Mouse (Mus musculus) heart, postnatal 25 days (tissue): ENCODE measurements around the gene P2ry10b. TPM values are rescaled to one million over a fixed set of nuclear protein-coding genes. Genes with fewer than 3 reads are reported as not detected.

Experiments
- DNase-seq: peaks from one replicate; pipeline ENCODE4 v3.0.0; 2022; ENCODE audit warnings: low spot score
- intact Hi-C: fragments of 180-260 bp; cut with DNase I; formaldehyde crosslinking; loops from one replicate; pipeline ENCODE4 v1.15.1; 2025
- total RNA-seq, 2 experiments: library from RNA; stranded (reverse); gene quantifications; 2 replicates each; pipeline ENCODE4 v1.2.3; 2021

P2ry10b gene
- total RNA-seq: 1 to 10 TPM; 1.5 to 2.2 TPM

- DNase-seq: no peak
- intact Hi-C loops: loop anchor here (10.0 kb wide), 1 partner anchor 164 kb away; no protein-coding TSS in a partner anchor
Measured at GRCm38 (mm10) chrX:107148681-107149080, at the start of gene P2ry10b. TSS of gene P2ry10b (plus strand) at chrX:107148927.

- no peak for DNase-seq
- intact Hi-C loops: no loop called here
Measured at GRCm38 (mm10) chrX:107116333-107116732, 32.4 kb upstream of the P2ry10b start.

GRCm38 (mm10) chrX:107116987-107117386, 31.7 kb upstream of the P2ry10b start:
- DNase-seq: no peak
- intact Hi-C loops: no loop called here

GRCm38 (mm10) chrX:107143184-107143583, 5.5 kb upstream of the P2ry10b start:
- intact Hi-C loops: loop anchor here (10.0 kb wide), 1 partner anchor 158 kb away; no protein-coding TSS in a partner anchor
- DNase-seq: no peak

DNA sequence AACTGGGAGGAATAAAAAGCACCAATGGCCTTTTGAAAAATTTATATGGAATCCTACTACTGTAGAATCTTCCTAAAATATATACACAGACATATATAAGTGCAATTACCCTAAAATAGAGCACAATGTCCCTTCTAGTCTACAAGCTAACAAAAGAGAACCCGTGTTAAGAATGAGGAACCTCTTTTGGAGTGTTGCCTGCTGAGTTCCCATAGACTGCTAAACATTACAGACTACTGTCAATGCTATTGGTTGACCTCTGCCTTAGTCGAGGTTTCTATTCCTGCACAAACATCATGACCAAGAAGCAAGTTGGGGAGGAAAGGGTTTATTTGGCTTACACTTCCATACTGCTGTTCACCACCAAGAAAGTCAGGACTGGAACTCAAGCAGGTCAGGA, 4.8 kb upstream of the P2ry10b start:
- intact Hi-C loops: loop anchor here (10.0 kb wide), 1 partner anchor 159 kb away; no protein-coding TSS in a partner anchor
- DNase-seq: no peak

DNA sequence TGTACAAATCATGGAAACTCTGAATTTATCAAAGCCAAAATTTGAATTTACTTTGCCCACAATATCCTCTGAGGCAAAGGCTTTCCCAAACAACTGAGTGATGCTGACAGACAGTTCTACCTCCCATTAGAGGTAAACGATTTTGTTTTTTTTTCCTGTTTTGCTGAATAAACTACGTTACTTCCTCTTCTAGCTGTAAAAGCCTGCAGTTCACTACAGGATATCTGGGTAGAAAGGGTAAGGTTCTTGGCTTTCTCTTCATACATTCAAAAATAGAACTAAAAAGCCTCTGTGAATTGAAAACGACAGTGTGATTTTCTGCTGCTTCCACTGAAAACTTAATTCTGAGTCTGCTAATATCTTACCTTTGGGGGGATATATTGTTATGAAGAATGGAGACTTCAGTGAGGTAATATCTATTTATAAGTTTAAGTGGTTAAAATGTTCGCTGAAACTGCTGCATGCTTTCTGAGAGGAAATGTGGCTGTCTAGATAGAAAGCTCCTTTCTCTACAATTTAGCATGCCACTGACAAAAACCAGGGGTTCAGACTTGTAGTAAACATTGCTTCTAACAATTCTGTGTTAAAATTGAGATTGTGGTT, 765 bp downstream of the P2ry10b start:
- intact Hi-C loops: loop anchor here (10.0 kb wide), 1 partner anchor 165 kb away; no protein-coding TSS in a partner anchor
- DNase-seq: no peak

DNA sequence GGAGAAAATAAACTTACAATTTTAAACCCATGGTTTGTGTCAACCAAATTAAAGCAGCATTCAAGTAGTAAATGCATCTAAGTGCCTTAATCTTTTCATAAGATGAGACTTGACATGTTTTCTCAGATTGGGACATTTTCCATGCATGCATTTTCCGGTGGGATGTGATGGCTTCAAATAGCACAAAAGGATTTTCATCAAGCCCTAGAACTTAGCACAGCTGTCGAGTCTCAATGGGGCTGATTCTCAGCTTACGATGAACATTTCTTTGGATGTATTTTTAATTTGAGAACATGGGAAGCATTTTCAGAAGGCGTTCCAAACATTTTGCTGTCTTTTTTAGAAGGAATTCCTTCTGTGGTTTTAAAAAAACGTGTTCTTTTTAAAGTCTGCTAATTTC, 1.3 kb downstream of the P2ry10b start:
- DNase-seq: no peak
- intact Hi-C loops: no loop called here

DNA sequence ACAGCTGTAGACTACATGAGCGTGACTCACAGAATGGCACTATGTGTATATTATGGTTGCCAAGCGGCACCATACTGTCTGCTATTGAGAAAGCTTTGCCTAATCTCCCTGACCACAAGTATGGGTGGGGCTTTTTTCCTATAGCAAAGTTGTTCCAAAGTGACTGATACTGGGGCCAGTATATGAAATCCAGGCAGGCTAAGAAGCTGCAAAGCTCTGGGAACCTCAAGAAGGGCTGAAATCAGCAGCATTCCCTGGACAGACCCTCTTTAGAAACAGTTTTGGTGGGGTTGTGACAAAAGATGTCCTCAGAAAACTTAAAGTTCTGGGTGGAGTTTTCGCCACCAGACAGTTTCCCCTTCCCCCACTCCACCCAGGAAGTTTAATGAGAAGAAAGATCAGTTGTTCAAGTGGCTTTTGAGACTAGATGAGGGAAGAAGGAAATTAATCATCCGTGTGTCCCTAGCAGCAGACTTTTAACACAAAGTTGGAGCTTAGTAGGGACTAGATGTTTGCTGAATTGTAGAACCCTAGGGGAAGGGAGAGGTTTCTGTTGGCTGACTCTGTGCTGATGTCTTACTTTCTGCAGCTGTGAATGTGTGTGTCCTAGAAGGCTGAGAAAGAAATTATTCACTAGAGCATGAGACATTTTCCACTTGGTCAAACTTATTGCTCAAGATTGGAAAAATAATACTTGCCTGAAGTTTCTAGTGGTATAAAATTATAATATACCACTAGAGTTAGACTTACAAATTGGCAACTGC, 2.2 kb downstream of the P2ry10b start:
- no peak for DNase-seq
- intact Hi-C loops: no loop called here

DNA sequence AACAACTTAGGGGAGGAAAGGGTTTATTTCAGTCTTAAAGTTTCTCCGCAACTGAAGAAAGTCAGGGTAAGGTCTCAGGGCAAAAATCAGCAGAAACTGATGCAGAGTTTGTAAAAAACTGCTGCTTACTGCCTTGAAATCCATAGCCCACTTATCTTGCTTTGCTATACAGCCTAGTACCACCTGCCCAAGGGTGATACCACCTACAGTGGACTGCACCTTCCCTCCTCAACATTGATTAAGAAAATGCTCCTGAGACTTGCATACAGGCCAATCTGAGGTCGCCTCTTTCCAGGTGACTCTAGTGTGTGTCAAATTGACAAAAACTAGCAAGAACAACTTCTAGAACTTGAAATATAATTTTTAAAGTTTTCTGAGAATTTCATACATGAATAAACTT, 7.3 kb downstream of the P2ry10b start:
- no peak for DNase-seq
- intact Hi-C loops: no loop called here

- intact Hi-C loops: no loop called here
- no peak for DNase-seq
Measured at GRCm38 (mm10) chrX:107160496-107160895, 11.8 kb downstream of the P2ry10b start.

DNA sequence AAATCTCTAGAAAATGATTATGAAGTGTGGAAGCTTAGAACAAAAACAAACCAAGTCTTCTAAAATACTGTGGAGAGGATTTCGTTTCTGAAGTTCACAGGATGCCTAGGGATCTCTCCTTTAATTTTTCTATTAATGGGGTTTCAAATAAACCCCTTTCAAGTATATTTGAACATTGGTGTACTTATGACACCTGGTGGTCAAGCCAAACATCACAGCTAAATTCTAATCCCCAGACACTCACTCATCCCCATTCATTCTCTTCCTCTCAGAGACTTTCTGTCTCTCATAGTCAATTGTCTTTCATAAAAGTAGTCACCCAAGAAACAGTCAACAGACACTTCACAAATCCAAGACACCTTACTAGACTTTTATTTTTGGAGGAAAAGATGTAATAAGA, 19.6 kb downstream of the P2ry10b start:
- DNase-seq: no peak
- intact Hi-C loops: no loop called here

- intact Hi-C loops: no loop called here
- DNase-seq: no peak
Measured at GRCm38 (mm10) chrX:107169128-107169527, 20.4 kb downstream of the P2ry10b start.

- intact Hi-C loops: loop anchor here (10.0 kb wide), 1 partner anchor 174 kb away; no protein-coding TSS in a partner anchor
- no peak for DNase-seq
Measured at GRCm38 (mm10) chrX:107178742-107179141, 30.0 kb downstream of the P2ry10b start.

- intact Hi-C loops: no loop called here
- DNase-seq: no peak
Measured at GRCm38 (mm10) chrX:107217577-107218090, 68.9 kb downstream of the P2ry10b start.

Other genes starting within 250 kb of the P2ry10b start
- gene Lpar4, start 228.3 kb upstream of the P2ry10b start, total RNA-seq: 1 to 10 TPM; 1.6 to 2.3 TPM
- under 1 TPM; 0.13 to 0.22 TPM for gene P2ry10, start 60.4 kb upstream of the P2ry10b start, total RNA-seq
- gene Gpr174, start 107.0 kb downstream of the P2ry10b start, total RNA-seq: under 1 TPM; 0.14 to 0.18 TPM